Mouse (Mus musculus) small intestine, adult 2 months (tissue): ENCODE data around the gene P2ry14.

Experiments used
- CTCF ChIP-seq: fragments of 200-500 bp; IDR thresholded peaks from 2 replicates; pipeline ENCODE4 v1.5.1; 2012; ENCODE audit warnings: low read depth, mild to moderate bottlenecking, control low read depth, inconsistent platforms, low read length, moderate library complexity, mixed read lengths; ENCODE audit not compliant: insufficient replicate concordance, insufficient read length; ENCODE audit errors: extremely low read depth
- POLR2A ChIP-seq: fragments of 200-500 bp; IDR thresholded peaks from 2 replicates; pipeline ENCODE4 v1.6.1; 2012; ENCODE audit warnings: low read depth, mild to moderate bottlenecking, control low read depth, inconsistent platforms, low read length, moderate library complexity

GRCm38 (mm10) chr3:59194099-59194498 lies 40.7 kb upstream of the P2ry14 start:
- no peak for TF ChIP-seq POLR2A
- TF ChIP-seq CTCF, result no peak
